Mouse (Mus musculus): ENCODE results near the gene Aph1b.

Gene Aph1b

DNA sequence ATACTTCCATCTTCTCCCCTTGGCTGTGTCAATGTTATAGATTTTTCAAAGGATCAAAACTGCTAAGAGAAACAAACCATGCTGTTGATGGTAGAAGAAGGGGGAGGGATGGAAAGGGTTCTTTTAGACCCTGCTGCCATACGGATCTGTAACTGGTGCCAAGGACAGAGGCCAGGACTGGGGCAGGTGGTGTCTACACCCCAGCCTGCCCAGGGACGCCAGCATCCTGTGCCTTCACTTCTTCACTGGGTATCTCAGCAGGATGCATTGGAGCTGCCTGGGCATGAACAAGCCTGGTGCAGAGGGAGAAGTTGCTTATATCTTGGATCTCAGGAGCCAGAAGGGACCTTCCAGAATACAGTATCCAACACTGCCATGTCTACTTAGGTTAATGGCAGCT, 50.8 kb downstream of the Aph1b start:
- DNase-seq (ENCODE audit: low spot score in 2 of 2) = no peak

GRCm38 (mm10) chr9:66739516-66739915, 55.8 kb downstream of the Aph1b start:
- DNase-seq (ENCODE audit: low spot score in 2 of 2) = no peak

DNA sequence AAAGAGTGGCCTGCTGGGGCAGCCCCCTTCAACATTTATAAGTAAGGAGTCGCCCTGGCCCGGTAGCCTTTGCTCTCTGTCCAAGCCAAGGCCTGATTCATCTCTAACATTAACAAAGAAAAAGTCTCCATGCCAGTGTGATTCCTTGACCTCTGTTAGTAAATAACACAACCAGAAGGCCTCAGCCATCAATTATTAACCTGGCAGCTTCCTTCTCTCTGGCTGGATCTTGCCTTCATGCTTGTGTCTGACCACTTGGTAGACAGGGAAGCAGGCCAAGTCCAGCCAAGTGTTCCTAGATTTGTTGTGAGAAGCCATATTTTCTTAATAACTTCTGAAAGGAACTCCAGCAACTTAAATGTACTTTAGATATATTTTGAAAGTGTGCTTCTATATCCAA, 58.7 kb downstream of the Aph1b start:
- DNase-seq (ENCODE audit: low spot score in 2 of 2) = no peak

- no peak for DNase-seq (ENCODE audit: low spot score in 2 of 2)
These were observed 59.3 kb downstream of the Aph1b start for GRCm38 (mm10) chr9:66736016-66736415.

GRCm38 (mm10) chr9:66735122-66735521, 60.2 kb downstream of the Aph1b start:
- DNase-seq (ENCODE audit: low spot score in 2 of 2) = no peak

GRCm38 (mm10) chr9:66734568-66734967, 60.7 kb downstream of the Aph1b start:
- DNase-seq (ENCODE audit: low spot score in 2 of 2) = no peak

DNA sequence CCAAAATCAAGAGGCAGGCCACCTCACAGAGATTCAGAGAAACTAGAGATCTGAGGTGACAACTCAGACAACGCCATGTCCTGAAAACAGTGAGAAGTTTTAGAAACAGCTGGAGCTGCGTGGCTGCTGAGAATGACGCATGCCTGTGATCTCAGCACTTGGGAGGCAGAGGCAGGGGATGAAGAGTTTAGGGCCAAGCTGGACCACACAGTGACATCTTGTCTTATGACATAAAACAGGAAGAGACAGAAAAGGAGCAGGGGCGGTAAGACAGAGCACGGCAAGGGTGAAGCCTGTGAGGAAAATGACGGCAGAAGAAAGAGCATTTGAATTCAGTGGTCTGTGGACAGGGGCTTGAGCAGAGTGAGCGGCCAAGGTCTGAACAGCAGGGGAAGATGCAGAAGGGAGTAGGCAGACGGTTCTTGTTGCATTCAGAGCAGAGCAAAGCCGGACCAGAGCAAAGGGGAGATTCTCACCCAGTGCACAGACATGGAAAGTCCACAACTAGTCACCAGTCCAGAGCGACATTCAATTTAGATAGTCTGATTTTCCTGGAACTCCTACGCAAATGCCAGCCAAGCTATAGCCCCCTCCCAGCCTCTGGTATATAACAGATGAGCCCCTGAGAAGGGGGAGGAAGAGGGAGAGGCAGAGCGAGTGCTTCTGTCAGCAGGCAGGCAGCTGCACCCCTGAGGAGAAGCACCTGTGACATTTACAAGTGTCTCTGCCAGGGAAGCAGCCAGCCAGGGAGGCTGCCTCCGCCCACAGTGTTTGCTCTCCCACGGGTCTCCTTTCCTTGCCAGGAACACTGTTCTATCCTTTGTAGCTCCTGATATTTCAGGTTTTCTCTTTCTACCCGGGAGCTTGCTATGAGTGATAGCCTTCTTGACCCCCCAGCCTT, 62.2 kb downstream of the Aph1b start:
- no peak for DNase-seq (ENCODE audit: low spot score in 2 of 2)

GRCm38 (mm10) chr9:66731284-66731683, 64.0 kb downstream of the Aph1b start:
- no peak for DNase-seq (ENCODE audit: low spot score in 2 of 2)

DNA sequence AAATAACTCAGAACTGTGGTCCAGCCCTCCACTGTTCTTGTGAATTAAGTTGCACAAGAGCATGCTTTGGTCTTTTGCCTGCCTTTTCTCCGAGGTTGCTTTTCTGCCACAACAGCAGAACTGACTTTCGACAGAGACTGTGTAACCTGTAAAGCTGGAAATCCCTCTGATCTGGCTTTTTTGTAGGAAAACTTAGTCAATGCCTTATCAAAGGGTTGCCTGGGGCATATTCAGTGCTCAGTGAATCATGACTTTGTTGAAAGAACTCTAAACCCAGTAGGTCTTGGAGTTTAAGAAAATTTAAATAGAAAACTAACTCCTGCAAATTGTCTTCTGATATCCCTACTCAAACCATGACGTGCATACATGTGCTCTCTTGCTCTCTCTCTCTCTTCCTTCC, 64.7 kb downstream of the Aph1b start:
- no peak for DNase-seq (ENCODE audit: low spot score in 2 of 2)

GRCm38 (mm10) chr9:66727333-66727732, 68.0 kb downstream of the Aph1b start:
- DNase-seq (ENCODE audit: low spot score in 2 of 2) = no peak

- no peak for DNase-seq (ENCODE audit: low spot score in 2 of 2)
These were observed 69.7 kb downstream of the Aph1b start for GRCm38 (mm10) chr9:66725591-66725990.
